Mouse (Mus musculus) kidney, postnatal 36 days (tissue): ENCODE results near the gene Olfr354.

Experiments used
- DNase-seq, 2 experiments: peaks; one replicate each; pipeline ENCODE4 v3.0.0; 2021 to 2022; ENCODE audit warnings: mixed read lengths in 2 of 2

The Olfr354 gene

DNA sequence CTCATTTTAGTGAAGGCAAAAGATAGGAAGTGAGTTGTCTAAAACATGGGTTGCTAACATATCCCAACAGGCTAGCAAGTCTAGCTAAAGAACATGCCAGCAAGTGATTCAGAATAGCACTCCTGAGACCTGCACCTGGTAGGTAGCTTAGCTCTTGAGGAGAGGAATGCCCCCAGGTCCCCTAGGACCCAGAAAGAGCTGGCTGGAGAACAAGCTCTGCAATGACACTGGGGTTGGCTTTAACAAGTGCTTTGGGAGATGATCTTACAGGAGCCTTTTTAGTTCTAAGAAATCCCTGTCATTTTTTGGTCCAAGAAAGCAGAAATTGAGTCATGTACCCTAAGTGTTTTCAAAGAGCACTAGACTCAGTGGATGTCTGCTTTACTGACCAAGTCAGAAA is at the start of gene Olfr354:
TSS of gene Olfr354 (plus strand) at position 301 of the 400 bp plus-strand sequence.
- DNase-seq, result no peak

DNA sequence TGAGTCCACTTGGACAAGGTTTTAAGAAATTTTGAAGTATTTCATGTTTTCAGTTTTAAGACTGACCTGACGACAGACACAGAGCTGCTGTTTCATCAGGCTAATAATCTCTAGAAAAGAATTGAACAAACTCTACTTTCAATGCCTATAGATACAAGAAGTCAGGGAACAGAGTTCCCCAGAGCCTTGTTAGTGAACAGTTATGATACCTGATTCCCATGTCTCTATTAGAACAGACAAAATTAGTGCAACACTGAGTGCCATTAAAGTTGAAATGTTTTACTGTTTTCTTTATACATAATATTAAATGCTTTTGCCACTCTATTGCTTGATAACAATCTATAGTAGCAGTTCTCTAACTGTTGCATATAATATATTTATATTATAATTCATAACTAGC is 42.9 kb upstream of the Olfr354 start, which contains the start of gene Olfr351:
TSS of gene Olfr351 (minus strand) at position 101 of the 400 bp plus-strand sequence.
- no peak for DNase-seq

DNA sequence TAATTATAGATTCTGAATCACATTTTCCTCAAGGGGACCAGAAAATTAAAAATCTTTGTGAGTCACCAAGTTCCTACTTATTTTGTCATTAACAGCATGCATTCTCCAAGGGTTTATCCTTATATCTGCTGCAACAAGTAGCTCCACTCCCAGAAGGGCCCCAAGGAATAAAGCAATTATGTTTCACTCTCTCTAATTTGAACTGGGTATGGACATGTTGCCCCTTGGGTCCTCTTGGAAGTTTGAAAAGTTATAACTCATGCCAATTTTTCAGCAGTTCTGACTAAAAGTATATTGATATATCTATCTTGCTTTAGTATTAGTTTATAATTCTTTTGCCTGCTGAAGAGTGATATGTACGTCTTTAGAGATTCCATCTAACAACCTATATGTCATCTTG is 37.3 kb upstream of the Olfr354 start, which contains the start of gene Olfr352:
TSS of gene Olfr352 (plus strand) at position 301 of the 400 bp plus-strand sequence.
- DNase-seq, result no peak

DNA sequence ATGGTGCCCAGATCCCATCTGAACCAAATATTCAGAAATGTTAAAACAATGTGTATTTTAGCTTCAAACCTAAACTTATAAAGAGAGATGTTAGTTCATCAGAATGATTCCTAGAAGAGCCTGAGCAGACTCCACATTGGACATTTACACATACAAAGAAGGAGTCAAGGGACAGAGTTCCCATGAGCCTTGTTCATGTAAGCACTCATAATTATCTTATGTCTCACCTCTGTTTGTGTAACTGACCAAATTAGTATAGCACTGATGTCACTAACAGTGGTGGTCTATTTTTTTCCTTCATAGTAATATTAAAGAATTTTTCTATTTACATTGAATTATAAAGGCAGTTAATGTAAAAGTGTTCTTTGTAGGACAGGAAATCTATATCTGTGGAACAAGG is 12.6 kb upstream of the Olfr354 start, which contains the start of gene Olfr353:
TSS of gene Olfr353 (minus strand) at position 101 of the 400 bp plus-strand sequence.
- DNase-seq, result no peak

DNA sequence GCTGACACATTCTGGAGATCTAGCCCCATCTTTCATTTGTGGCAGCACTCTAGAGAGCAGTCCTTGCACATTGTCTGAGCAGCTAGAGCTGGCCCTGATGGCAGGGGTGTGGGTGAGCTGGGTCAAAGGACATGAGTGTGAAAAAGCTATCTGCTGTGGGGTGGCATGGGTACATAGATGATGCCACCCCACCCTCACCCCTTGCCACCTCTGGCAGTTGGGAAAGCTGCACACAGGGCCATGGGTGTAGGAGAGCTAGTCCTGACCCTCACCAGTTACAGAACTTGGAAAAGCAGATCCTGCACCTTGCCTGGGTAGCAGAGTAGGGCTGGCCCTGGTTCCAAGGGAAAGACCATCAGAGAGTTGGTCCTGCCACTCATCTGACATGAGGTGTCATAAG is 8.4 kb upstream of the Olfr354 start:
- DNase-seq, result no peak

DNA sequence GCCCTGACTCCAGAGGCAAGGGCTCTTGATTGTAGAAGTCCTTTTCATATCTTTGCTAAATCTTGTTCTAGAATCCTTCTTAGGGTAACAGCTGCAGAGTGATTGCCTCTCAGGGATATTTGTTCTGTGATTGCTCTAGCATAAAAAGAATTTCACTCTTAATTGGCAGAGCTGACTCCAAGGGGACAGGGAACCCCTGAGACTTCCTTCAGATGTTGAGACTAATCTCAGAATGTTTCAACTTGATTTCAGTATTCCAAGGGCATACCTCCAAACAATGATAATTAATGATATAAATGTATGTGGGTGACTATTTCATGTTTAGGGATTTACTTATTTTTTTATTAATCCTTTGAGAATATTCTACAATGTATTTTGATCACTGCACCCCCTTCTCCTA is 23.3 kb downstream of the Olfr354 start, which contains the start of gene Olfr355:
TSS of gene Olfr355 (minus strand) at position 101 of the 400 bp plus-strand sequence.
- no peak for DNase-seq

DNA sequence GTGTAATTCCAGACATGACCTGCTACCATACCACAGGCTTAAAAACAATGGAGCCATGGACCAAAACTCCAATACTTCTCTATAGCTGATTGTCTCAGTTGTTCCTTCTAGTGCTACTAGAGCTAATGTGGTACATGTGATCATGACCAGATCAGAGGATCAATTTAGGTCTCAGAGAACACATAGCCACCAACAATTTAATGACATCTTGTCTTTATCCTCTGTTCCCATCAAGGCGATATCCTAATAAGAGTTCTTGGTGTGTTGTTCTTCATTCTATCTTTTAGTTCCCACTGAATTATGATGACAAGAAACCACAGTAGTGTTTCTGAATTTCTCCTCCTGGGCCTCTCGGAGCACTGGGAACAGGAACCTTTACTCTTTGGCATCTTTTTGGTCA is 31.3 kb downstream of the Olfr354 start, which contains the start of gene Olfr356:
TSS of gene Olfr356 (plus strand) at position 301 of the 400 bp plus-strand sequence.
- DNase-seq, result no peak
